Mouse (Mus musculus) embryonic facial prominence, embryonic 10.5 days (tissue): Measurements from ENCODE around the gene Aff3. TPM values are rescaled to one million over a fixed set of nuclear protein-coding genes. Genes with fewer than 3 reads are reported as not detected.

Experiments
- DNase-seq: peaks from one replicate; pipeline ENCODE4 v3.0.0-alpha.2; 2017; ENCODE audit warnings: low spot score
- H3K27ac ChIP-seq: fragments of 300-500 bp; sonication (generic); replicated peaks from 2 replicates; pipeline ENCODE4 v1.5.1; 2016; ENCODE audit warnings: mild to moderate bottlenecking
- H3K27me3 ChIP-seq: fragments of 300-500 bp; sonication (generic); replicated peaks from 2 replicates; pipeline ENCODE4 v1.6.1; 2016; ENCODE audit warnings: low read depth, mild to moderate bottlenecking; ENCODE audit not compliant: poor library complexity, severe bottlenecking
- H3K36me3 ChIP-seq: fragments of 300-500 bp; sonication (generic); replicated peaks from 2 replicates; pipeline ENCODE4 v1.6.1; 2016; ENCODE audit warnings: mild to moderate bottlenecking, moderate library complexity
- H3K4me1 ChIP-seq: fragments of 300-500 bp; sonication (generic); 2 replicates; pipeline ENCODE4 v1.6.1; 2016
- H3K4me3 ChIP-seq: fragments of 300-500 bp; sonication (generic); 2 replicates; pipeline ENCODE4 v1.5.1; 2016; ENCODE audit warnings: mild to moderate bottlenecking, moderate library complexity
- H3K9me3 ChIP-seq: fragments of 300-500 bp; sonication (generic); 2 replicates; pipeline ENCODE4 v1.6.1; 2016; ENCODE audit warnings: mild to moderate bottlenecking
- WGBS: fragments of 180-500 bp; shearing (Covaris S2); methylation state at CpG from one replicate; pipeline ENCODE4 v1.1.7; 2016; 5-methylcytosine and 5-hydroxymethylcytosine counted together
- polyA plus RNA-seq: library from polyadenylated mRNA; unstranded; fragments of >200 nt; fragmentation: Nextera tagmentation; extraction: Ambion mirVana; gene quantifications from 2 replicates; pipeline ENCODE4 v1.2.1, GENCODE M21; 2016

Gene Aff3
- polyA plus RNA-seq, 1 experiment from 2014 or later = 8.7 TPM

DNA sequence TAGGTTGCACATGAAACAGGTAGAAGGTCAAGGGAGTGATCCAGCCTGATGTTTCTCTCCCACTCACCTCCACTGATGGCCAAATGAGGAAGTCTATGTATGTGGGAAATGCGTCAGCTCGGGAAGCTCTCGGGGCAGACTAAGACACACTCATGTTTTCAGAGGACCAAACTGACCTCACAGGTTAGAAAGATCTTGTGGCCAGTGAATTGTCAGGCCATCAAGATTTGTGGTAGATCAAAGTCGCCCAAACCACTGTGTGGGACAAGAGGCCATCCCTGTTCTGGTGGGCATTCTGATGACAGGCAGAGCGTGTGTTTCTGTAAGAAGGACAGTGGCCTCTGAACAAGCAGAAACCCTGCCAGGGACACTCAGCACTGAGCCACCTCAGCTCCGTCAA lies 175.0 kb downstream of the Aff3 start:
- H3K27ac ChIP-seq = no peak overlapping the region
- WGBS = 89% methylated on average over 6 of the region's 6 CpGs
- DNase-seq = no peak

DNA sequence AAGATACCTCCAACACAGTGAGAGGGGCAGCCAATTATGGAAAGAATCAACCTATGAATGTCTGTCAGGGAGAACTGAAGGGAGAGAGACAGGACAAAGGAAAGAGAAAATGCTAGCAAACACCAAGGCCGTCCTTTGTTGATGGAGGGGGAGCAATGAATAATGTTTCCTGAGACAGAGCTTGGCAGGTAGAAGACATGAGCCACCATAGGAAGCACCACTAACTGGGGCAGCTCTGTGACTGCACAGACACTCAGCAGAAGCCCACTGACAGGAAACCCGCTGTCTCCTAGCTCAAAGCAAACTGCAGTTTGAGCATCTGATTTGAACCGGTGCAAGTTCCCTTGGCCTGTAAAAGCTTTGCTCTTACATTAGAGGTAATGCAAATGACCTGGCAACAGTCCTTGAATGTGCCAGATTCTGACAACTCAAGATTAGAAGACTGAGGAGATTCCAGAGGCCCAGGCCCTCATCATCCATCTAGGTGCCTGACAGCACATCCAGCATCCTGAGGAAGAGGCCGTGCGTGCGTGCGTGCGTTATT lies 176.0 kb downstream of the Aff3 start:
- DNase-seq = no peak
- H3K27ac ChIP-seq = no peak overlapping the region
- no peak overlapping the region for H3K4me3 ChIP-seq
- WGBS = 88% methylated on average over 8 of the region's 8 CpGs
- no peaks in the 10 kb centered on the region for H3K4me1 ChIP-seq
- H3K9me3 ChIP-seq = no peaks in the 10 kb centered on the region
- H3K27me3 ChIP-seq = no peaks in the 10 kb centered on the region
- no peaks in the 10 kb centered on the region for H3K36me3 ChIP-seq

More for the DNA sequence above, 175.0 kb downstream of the Aff3 start:
- no peaks in the 10 kb centered on the region for H3K36me3 ChIP-seq
- H3K9me3 ChIP-seq = no peaks in the 10 kb centered on the region
- 0 out of 2 replicates have a peak, but pooled peaks cover 2% of the 10 kb centered on the region for H3K4me1 ChIP-seq
- H3K4me3 ChIP-seq = no peak overlapping the region
- no peaks in the 10 kb centered on the region for H3K27me3 ChIP-seq

DNA sequence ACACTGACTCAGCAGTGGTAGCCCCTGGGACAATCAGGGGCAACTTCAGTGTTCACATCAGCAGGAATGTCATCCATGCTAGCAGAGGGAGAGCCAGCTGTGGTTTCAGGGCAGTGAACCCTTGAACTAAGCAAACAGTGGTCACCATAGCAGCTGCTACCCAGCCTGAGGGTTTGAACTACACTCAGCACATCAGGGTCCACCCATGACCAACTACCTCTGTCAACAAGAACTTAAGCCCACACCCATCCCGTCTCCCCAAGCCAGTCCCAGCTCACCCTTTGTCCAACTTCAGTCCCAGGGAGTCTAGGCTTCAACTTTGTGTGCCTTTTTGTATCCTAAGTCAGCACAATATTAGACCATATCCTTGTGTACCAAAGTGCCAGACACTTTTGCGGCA lies 176.9 kb downstream of the Aff3 start:
- WGBS = 90% methylated on average over 2 of the region's 2 CpGs
- Histone ChIP-seq H3K27ac (no peak overlapping the region), H3K4me1 (no peaks in the 10 kb centered on the region), H3K27me3 (no peaks in the 10 kb centered on the region), H3K9me3 (no peaks in the 10 kb centered on the region), H3K4me3 (no peak overlapping the region), H3K36me3 (no peaks in the 10 kb centered on the region)
- DNase-seq = no peak

DNA sequence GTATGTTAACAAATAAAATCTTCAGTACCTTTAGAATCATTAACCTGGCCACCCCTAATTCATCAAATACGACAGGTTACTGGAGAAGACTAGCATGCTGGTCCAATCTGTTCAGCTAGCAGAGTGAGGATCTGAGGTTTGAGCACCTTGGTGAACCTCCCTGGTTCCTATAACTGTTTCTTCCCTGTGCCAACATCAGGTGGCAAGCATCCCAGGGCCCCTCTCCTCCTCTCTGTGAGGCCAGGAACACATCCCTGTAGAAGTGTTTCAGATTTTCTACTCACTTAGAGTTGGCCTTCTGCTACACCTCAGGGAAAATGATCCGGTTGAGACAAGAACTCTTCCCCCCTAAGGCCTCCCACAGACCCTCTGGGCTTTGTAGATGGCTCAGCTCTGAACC lies 181.6 kb downstream of the Aff3 start:
- 70% methylated on average over 2 of the region's 2 CpGs for WGBS
- no peaks in the 10 kb centered on the region for H3K9me3 ChIP-seq
- 0 out of 2 replicates have a peak, but pooled peaks cover 4% of the 10 kb centered on the region for H3K4me1 ChIP-seq
- H3K27ac ChIP-seq = no peak overlapping the region
- no peaks in the 10 kb centered on the region for H3K36me3 ChIP-seq
- no peak for DNase-seq
- no peak overlapping the region for H3K4me3 ChIP-seq
- no peaks in the 10 kb centered on the region for H3K27me3 ChIP-seq

DNA sequence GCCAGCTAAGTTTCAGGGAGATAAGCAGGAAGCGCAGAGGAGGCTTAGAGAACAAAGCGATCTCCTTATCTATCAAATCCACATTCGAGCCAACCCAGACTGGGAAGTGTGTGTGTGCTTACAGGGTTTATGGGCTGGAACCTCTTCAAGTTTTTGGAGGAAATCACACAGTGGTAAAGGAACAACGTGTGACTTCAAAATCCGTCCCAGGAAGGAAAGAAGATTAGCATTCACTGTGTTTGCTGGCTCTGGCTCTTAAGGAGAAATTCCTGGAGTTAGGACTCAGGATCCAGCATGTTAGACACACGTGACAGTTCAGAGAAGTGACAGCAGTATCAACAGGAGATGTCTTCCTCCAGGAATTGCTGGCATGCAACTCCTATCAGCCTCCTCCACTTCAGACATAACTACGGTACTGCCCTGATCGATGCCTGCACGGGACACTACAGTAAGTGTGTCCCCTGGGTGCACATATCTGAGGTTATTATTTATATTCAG lies 186.5 kb downstream of the Aff3 start:
- H3K4me1 ChIP-seq = 0 out of 2 replicates have a peak, but pooled peaks cover 12% of the 10 kb centered on the region
- no peaks in the 10 kb centered on the region for H3K27me3 ChIP-seq
- no peaks in the 10 kb centered on the region for H3K9me3 ChIP-seq
- H3K4me3 ChIP-seq = no peak overlapping the region
- WGBS = 71% methylated on average over 9 of the region's 9 CpGs
- H3K27ac ChIP-seq = no peak overlapping the region; the same call in 1 of the 2 replicates
- DNase-seq = no peak
- H3K36me3 ChIP-seq = no peaks in the 10 kb centered on the region

DNA sequence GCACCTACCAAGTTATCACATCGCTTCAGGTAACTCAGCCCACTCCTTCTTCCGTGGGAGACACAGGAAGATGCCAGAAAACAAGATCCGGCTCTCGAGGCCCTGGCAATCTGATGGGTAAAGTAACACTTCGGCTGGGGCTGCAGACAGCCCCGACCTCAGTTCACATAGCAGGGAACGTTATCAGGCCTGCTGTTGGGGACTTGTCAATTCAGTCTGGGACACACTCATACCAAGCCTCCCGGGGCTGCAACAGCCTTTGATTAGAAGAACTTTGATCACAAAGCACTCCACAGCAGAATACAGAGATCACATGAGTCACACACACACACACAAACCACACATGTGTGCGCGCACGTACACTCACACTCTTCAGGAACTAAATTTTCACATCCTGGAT lies 193.9 kb downstream of the Aff3 start:
- Histone ChIP-seq H3K36me3 (no peaks in the 10 kb centered on the region), H3K9me3 (no peaks in the 10 kb centered on the region), H3K4me1 (peaks cover 27% of the 10 kb centered on the region), H3K4me3 (no peak overlapping the region), H3K27me3 (no peaks in the 10 kb centered on the region), H3K27ac (0 out of 2 replicates have a peak overlapping the region, but pooled peaks have one; percentile 24)
- WGBS = 72% methylated on average over 11 of the region's 11 CpGs
- no peak for DNase-seq

DNA sequence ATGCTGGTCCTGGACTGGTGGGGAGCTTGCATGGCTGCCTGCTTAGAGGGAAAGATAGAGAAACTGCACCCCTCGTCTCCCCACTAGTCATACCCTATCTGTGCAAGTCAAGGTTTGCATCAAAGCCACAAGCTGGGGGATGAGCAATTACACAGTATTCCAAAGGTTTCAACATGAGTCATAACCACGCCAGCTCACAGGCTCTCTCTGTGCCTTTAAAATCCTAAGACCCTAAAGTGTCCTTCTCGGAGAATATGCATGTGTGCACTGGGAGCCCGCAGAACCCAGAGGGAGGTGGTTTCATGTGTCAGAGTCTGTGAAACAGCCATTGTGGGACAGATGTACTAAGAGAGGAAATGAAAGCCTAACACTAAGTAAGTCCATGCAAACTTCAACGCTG lies 194.6 kb downstream of the Aff3 start:
- 64% methylated on average over 5 of the region's 5 CpGs for WGBS
- Histone ChIP-seq H3K4me3 (no peak overlapping the region), H3K27ac (no peak overlapping the region), H3K27me3 (no peaks in the 10 kb centered on the region), H3K4me1 (peaks cover 22% of the 10 kb centered on the region), H3K36me3 (no peaks in the 10 kb centered on the region), H3K9me3 (no peaks in the 10 kb centered on the region)
- no peak for DNase-seq

DNA sequence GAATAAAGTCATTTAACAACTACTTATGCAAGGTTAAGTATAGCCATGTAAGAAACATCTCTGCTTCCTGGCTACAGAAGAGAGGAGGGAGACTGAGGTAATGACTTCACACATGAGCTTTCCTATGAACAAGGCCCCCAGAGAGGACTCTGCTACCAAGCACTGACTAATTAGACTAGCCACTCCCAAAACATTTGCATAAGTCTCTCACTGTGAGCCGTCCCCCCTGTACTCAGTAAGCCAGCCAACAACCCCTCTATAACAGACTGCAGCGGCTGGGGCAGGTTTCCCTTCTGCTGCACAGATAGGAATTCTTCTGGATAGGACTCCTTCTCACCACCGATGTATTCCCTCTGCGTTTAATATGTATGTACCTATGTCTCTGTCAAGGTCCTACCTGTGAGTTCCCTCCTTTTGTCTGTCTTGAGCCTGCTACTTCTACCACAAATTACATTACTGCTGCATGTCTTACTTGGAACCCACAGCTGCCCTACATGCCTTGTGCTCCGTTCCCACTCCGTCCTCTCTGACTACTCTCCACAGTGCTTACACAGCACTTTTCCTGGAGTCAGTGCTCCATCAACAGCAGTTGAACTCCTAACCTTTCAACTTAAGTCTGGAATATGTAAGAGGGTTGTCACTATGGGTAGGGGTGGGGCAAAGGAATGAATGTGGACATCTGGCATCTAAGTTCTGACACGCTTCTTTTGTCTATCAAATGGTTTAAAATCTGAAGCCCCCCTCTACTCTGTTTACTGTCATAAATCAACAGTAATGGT lies 197.3 kb downstream of the Aff3 start:
- Histone ChIP-seq H3K36me3 (no peaks in the 10 kb centered on the region), H3K4me3 (no peak overlapping the region), H3K27me3 (no peaks in the 10 kb centered on the region), H3K4me1 (peaks cover 22% of the 10 kb centered on the region), H3K9me3 (no peaks in the 10 kb centered on the region), H3K27ac (no peak overlapping the region)
- no peak for DNase-seq
- 57% methylated on average over 7 of the region's 7 CpGs for WGBS

DNA sequence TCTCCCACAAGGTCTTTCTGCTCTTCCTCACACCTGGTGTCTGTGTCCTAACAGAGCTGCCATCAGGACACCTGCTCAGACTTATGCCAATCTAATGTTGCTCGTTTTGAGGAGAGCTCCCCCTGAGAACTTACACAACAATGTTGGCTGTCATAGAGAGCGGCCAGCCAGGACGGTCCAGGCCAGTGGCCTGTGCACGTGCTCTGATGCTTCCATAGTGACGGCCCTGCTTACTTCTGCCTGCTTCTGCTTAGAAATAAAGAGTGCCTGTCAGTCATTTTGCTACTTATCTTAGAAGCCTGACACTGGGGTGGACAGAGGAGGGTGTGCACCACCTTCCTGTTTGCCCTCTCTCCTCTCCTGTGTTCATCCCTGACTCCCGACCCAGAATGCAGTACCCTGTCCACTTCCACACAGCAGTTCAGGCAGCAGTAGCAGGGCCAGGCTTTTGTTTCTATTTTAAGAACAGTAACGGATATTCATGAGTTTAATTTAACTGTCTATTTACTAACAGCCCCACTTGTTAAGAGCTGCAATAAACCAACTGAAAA lies 208.0 kb downstream of the Aff3 start:
- Histone ChIP-seq H3K27ac (no peak overlapping the region), H3K9me3 (no peaks in the 10 kb centered on the region), H3K27me3 (no peaks in the 10 kb centered on the region), H3K36me3 (no peaks in the 10 kb centered on the region), H3K4me1 (peaks cover 5% of the 10 kb centered on the region), H3K4me3 (no peak overlapping the region)
- 81% methylated on average over 7 of the region's 7 CpGs for WGBS
- no peak for DNase-seq

DNA sequence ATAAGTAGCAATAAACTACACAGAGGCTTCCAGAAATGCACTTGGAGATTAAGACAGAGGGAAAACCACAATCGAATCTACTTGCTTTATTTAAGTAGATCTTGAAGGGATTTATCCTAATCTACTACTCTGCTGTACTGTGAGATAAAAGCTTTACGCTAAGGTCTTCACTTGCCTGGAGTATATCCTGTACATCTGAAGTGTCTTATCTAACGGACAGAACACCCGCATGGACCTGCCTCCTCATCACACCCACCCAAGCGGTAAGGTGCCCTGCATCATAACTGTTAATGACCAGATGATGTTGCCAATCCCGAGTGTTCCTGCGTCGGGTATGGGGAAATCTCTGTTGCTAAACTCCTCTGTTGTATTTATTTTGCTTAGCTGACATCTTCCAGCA lies 209.8 kb downstream of the Aff3 start:
- Histone ChIP-seq H3K27ac (no peak overlapping the region), H3K4me3 (no peak overlapping the region), H3K36me3 (no peaks in the 10 kb centered on the region), H3K27me3 (no peaks in the 10 kb centered on the region), H3K4me1 (peaks cover 16% of the 10 kb centered on the region), H3K9me3 (no peaks in the 10 kb centered on the region)
- WGBS = 90% methylated on average over 8 of the region's 8 CpGs
- DNase-seq = no peak

DNA sequence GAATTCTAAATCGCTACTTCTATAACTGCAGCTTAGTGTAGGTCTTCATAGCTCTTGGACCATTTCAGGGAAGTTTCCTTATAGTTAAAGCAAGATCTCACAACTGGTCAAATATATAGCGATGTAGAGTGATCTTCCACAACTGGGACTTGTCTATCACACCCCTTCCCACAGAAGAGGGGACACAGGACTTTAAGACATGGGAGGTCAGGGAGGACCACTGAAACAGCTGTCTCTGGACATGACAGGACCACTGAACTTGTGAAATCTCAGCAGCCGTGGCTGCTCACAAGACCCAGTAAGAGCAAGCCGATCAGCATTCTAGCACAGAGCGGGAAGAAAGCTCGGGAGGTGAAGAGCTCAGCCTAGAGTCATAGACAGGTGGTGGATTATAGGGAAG lies 213.4 kb downstream of the Aff3 start:
- WGBS = 92% methylated on average over 6 of the region's 6 CpGs
- no peak overlapping the region for H3K27ac ChIP-seq
- H3K4me3 ChIP-seq = no peak overlapping the region
- DNase-seq = no peak
- H3K27me3 ChIP-seq = no peaks in the 10 kb centered on the region
- H3K4me1 ChIP-seq = peaks cover 38% of the 10 kb centered on the region
- no peaks in the 10 kb centered on the region for H3K9me3 ChIP-seq
- H3K36me3 ChIP-seq = no peaks in the 10 kb centered on the region

DNA sequence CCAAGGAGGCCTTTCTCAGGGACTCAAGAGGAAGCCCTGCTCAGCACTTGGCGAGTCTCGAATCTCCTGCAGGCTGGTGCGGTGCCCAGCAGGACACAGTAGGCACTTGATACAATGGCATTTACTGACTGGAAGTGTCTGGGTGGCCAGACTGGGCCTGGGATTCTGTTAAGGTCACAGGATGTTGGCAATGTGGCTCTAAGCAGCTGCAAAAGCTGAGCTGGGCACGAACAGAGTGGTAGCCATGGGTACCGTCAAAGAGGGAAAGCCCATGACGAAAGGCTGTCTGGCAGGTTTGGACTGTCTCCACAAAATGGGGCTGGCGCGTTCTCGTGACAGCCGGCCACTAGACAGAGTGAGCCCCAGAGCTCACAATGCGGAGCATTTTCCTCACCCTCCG lies 214.1 kb downstream of the Aff3 start:
- no peaks in the 10 kb centered on the region for H3K9me3 ChIP-seq
- peaks cover 38% of the 10 kb centered on the region for H3K4me1 ChIP-seq
- no peaks in the 10 kb centered on the region for H3K27me3 ChIP-seq
- 89% methylated on average over 12 of the region's 12 CpGs for whole genome bisulfite sequencing
- peak overlapping the region; percentile 70; the same call in 1 of the 2 replicates for H3K27ac ChIP-seq
- no peak for DNase-seq
- no peak overlapping the region for H3K4me3 ChIP-seq
- H3K36me3 ChIP-seq = no peaks in the 10 kb centered on the region
